ENCODE assay signal across 10 mouse cellular contexts in genomic region chr8:103234374-103234773, GRCm38 (mm10).
DNase-seq lines count a peak whose midpoint lies in the region; ATAC-seq and TF ChIP-seq lines count a peak whose summit lies in the region.
"Had no signal": no experiment of that assay in that cellular context is flagged by ENCODE, and none has a peak within 500 bp of the region (broad histone marks: within the 10 kb centered on the region; RNA-seq: fewer than 3 reads in every experiment).

No protein-coding gene starts in this region.

- WGBS in heart, embryonic 16.5 days, result 18% methylated on average over 2 of the region's 2 CpGs
- WGBS in limb, embryonic 14.5 days, result 40% methylated on average over 2 of the region's 2 CpGs

- H3K9me3 ChIP-seq in heart, embryonic 16.5 days (replicated peaks; ENCODE audit: control insufficient read depth, low read length), result no peaks in the 10 kb centered on the region
- H3K9me3 ChIP-seq in limb, embryonic 14.5 days (ENCODE audit: control insufficient read depth, low read length), result no peaks in the 10 kb centered on the region
- H3K9me3 ChIP-seq: hindbrain, embryonic 15.5 days had no signal

- no peaks in the 10 kb centered on the region for H3K36me3 ChIP-seq in heart, embryonic 16.5 days (ENCODE audit: control insufficient read depth, insufficient read depth)
- H3K36me3 ChIP-seq in limb, embryonic 14.5 days (ENCODE audit: control insufficient read depth, insufficient read depth, low read length), result no peaks in the 10 kb centered on the region
- H3K36me3 ChIP-seq: hindbrain, embryonic 15.5 days had no signal

- no peak overlapping the region for H3K27ac ChIP-seq in heart, embryonic 16.5 days (ENCODE audit: low read length)
- H3K27ac ChIP-seq in limb, embryonic 14.5 days (replicated peaks; ENCODE audit: low read depth, low read length), result no peak overlapping the region
- H3K27ac ChIP-seq: hindbrain, embryonic 15.5 days; liver, embryonic 14.5 days had no signal

- no peak for TF ChIP-seq POLR2A in limb, embryonic 14.5 days (IDR thresholded peaks at IDR 0.05; ENCODE audit: borderline replicate concordance, extremely low read depth, insufficient read depth, insufficient read length)

- no peak overlapping the region for H3K4me3 ChIP-seq in heart, embryonic 16.5 days (ENCODE audit: low read length)
- H3K4me3 ChIP-seq in limb, embryonic 14.5 days (replicated peaks; ENCODE audit: low read length), result no peak overlapping the region
- H3K4me3 ChIP-seq: hindbrain, embryonic 15.5 days had no signal

- no peaks in the 10 kb centered on the region for H3K27me3 ChIP-seq in heart, embryonic 16.5 days (ENCODE audit: control insufficient read depth, insufficient read depth, low read length)
- no peaks in the 10 kb centered on the region for H3K27me3 ChIP-seq in limb, embryonic 14.5 days (ENCODE audit: control insufficient read depth, insufficient read depth, low read length)
- H3K27me3 ChIP-seq: hindbrain, embryonic 15.5 days had no signal

- peak; percentile 9 for DNase-seq in ovary, adult 18-20 months (ENCODE audit: low spot score)
- DNase-seq in ovary, postnatal 36 days (ENCODE audit: low spot score), result no peak
- DNase-seq in limb, embryonic 14.5 days (ENCODE audit: low spot score), result peak; percentile 58
- DNase-seq in yolk sac, embryonic 10.5 days (ENCODE audit: low spot score), result peak; percentile 67
- DNase-seq in adrenal gland, adult 8-10 months, result no peak
- no peak for DNase-seq in spleen, postnatal 4 days (ENCODE audit: low spot score in 2 of 2)
- DNase-seq: thymus, adult 2 months had no signal

- ATAC-seq in heart, embryonic 16.5 days (replicated peaks; ENCODE audit: extremely low read depth, insufficient read depth, low FRiP score), result peak; percentile 77; the same call in 1 of the 2 replicates
- peak; percentile 75 for ATAC-seq in limb, embryonic 14.5 days (ENCODE audit: low FRiP score, low read depth)

- H3K9ac ChIP-seq in heart, embryonic 16.5 days (ENCODE audit: low read length), result no peak overlapping the region
- no peak overlapping the region for H3K9ac ChIP-seq in limb, embryonic 14.5 days (ENCODE audit: low read depth, low read length, severe bottlenecking)
- H3K9ac ChIP-seq: hindbrain, embryonic 15.5 days; liver, embryonic 14.5 days had no signal

- no peak overlapping the region for H3K4me2 ChIP-seq in heart, embryonic 16.5 days (ENCODE audit: low read depth, low read length)
- H3K4me2 ChIP-seq in limb, embryonic 14.5 days (replicated peaks; ENCODE audit: low read depth, low read length, severe bottlenecking), result no peak overlapping the region
- H3K4me2 ChIP-seq: hindbrain, embryonic 15.5 days had no signal

- no peaks in the 10 kb centered on the region for H3K4me1 ChIP-seq in heart, embryonic 16.5 days (ENCODE audit: control insufficient read depth, insufficient read depth, low read length)
- H3K4me1 ChIP-seq in limb, embryonic 14.5 days (ENCODE audit: control insufficient read depth, insufficient read depth, low read length), result peaks cover 22% of the 10 kb centered on the region
- H3K4me1 ChIP-seq: hindbrain, embryonic 15.5 days had no signal

Comparison
In these comparisons a context has a peak if more than half of its experiments do, and no peak if none do; other contexts are left out.
1. DNase-seq: peak in ovary, adult 18-20 months (single experiment), limb, embryonic 14.5 days (single experiment) and yolk sac, embryonic 10.5 days (single experiment); none in ovary, postnatal 36 days (single experiment), adrenal gland, adult 8-10 months (single experiment) and spleen, postnatal 4 days (0 of 2).